Mouse (Mus musculus): Measurements from ENCODE around the gene Cep164. TPM values are rescaled to one million over a fixed set of nuclear protein-coding genes. Genes with fewer than 3 reads are reported as not detected.

Gene Cep164
- polyA plus RNA-seq (2012; ENCODE audit: insufficient read depth, insufficient read length, missing spikeins) = 17.0 and 17.9 TPM in 2 replicates

DNA sequence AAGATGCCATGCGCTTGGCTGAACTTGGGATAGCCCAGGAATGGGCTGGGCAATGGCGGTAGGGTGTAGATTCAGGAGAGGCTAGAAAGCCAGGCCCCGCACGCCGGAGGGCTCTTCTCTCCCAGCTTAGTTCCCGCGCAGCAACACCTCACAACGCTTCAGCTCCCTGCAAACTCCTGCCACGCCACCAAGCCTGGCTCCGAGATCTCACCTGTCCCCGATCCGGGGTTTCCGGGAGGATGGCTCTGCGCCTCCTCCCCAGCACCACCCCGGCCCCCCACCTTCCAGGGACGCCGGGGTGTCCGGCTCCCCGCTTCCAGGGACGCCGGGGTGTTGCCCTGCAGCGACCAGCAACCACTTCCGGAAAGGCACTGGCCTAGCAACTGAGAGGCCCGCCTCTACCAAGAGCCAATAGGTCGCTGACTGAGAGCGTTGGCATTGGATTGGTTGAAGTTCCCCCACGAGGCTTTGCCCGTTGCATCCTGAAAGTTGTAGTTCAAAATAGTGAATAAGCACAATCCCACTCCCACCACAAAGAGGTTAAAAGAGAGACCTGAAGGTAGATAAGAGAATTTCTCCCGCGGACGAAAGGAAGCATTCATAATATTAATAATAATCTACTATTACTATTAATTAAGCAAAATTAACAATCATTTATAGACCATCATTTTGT, at the start of gene Cep164:
Gene Cep164 (minus strand): TSS at position 401 of the 673 bp plus-strand sequence.
- Histone ChIP-seq H3K4me1 (ENCODE audit: control insufficient read depth, insufficient read depth, low read length) (peaks cover 4% of the 10 kb centered on the region), H3K4me3 (ENCODE audit: insufficient read depth, low read length) (peak within 1 kb of the TSS; percentile 95), H3K27ac (ENCODE audit: insufficient read depth, low read depth, low read length) (peak within 1 kb of the TSS; percentile 32; the same call in 1 of the 2 replicates)
- no peak for TF ChIP-seq POLR2A (IDR thresholded peaks at IDR 0.05; ENCODE audit: borderline replicate concordance, low read depth, low read length)
- TF ChIP-seq CTCF (IDR thresholded peaks at IDR 0.05; ENCODE audit: low read depth, low read length) = no peak

DNA sequence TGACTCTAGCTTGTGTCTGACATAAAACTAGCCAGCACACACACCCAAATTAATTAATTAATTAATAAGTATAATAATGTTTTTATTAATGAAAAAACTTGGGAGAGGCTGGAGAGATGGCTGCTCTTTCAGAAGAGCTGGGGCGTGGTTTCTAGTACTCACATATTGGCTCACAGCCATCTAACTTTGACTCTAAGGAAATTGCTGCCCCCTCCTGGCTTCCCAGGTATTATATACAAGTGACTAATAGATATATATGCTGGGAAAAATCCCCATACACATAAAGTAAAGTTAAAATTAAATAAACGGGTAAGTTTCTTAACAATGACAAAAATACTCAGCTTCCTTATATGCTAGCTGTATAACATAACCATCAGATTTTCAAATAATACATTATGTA, 49.4 kb upstream of the Cep164 start:
- Histone ChIP-seq H3K4me1 (ENCODE audit: control insufficient read depth, insufficient read depth, low read length) (peaks cover 8% of the 10 kb centered on the region), H3K4me3 (ENCODE audit: insufficient read depth, low read length) (no peak overlapping the region), H3K27ac (ENCODE audit: insufficient read depth, low read depth, low read length) (no peak overlapping the region)
- no peak for TF ChIP-seq CTCF (IDR thresholded peaks at IDR 0.05; ENCODE audit: low read depth, low read length)
- TF ChIP-seq POLR2A (IDR thresholded peaks at IDR 0.05; ENCODE audit: borderline replicate concordance, low read depth, low read length) = no peak

DNA sequence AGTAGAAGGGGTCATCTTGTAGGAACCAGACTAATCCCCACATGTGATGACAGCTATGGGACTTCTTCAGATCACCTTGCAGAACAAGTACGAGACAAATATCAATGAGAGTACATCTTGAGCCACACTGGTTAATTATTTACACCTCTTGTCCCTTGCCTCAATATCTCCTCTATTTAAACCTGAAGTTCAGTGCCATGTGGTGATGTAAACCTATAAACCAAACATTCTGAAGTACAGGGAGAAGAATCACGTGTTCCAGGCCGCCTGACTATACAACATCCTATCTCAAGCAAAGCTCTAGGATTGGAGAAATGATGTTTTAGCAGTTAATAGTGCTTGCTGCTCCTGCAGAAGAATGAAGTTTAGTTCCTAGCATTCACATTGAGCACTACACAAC, 41.8 kb upstream of the Cep164 start:
- H3K4me3 ChIP-seq (ENCODE audit: insufficient read depth, low read length) = no peak overlapping the region
- no peak overlapping the region for H3K27ac ChIP-seq (ENCODE audit: insufficient read depth, low read depth, low read length)
- TF ChIP-seq POLR2A (IDR thresholded peaks at IDR 0.05; ENCODE audit: borderline replicate concordance, low read depth, low read length) (no peak), CTCF (IDR thresholded peaks at IDR 0.05; ENCODE audit: low read depth, low read length) (no peak)
- H3K4me1 ChIP-seq (ENCODE audit: control insufficient read depth, insufficient read depth, low read length) = no peaks in the 10 kb centered on the region

DNA sequence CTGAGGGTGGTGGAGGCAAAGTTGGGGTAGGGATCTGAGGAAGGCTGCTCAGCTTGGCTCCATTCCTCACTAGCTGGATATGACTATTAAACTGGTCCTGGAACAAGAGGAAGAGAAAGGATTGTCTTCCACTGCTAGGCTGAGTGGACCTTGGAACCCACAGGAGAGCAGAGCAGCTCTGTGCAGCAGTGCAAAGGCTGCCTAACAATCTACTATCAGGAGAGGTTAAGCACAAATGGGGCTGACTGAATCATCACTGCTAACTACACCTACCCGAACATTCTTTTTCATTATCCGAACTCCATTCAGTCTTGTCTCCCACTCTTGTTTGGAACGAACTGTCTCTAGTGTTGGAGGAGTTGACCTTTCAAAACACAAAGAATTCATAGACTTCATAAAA, 40.7 kb upstream of the Cep164 start:
- Histone ChIP-seq H3K27ac (ENCODE audit: insufficient read depth, low read depth, low read length) (no peak overlapping the region), H3K4me3 (ENCODE audit: insufficient read depth, low read length) (no peak overlapping the region), H3K4me1 (ENCODE audit: control insufficient read depth, insufficient read depth, low read length) (no peaks in the 10 kb centered on the region)
- TF ChIP-seq POLR2A (IDR thresholded peaks at IDR 0.05; ENCODE audit: borderline replicate concordance, low read depth, low read length) (no peak), CTCF (IDR thresholded peaks at IDR 0.05; ENCODE audit: low read depth, low read length) (no peak)

DNA sequence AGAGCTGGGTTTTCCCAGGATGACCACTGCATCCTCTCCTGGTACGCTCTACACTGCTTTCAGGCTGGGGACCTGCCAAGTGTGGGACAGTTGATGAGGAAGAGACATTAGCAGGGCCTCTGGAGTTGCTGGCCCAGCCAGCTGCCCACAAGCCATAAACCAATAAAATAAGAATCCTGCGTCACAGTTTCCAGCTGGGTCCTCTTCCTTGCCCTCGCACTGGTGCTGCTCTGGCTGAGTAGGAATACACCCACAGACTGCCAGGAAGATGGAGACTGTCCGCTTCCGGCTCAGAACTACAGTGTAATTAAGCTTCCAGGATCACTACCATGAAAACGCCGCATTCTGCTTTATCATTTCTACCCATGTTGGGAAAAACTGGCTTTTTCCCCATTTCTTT, 33.3 kb upstream of the Cep164 start:
- H3K27ac ChIP-seq (ENCODE audit: insufficient read depth, low read depth, low read length) = no peak overlapping the region
- H3K4me1 ChIP-seq (ENCODE audit: control insufficient read depth, insufficient read depth, low read length) = no peaks in the 10 kb centered on the region
- TF ChIP-seq POLR2A (IDR thresholded peaks at IDR 0.05; ENCODE audit: borderline replicate concordance, low read depth, low read length) (no peak), CTCF (IDR thresholded peaks at IDR 0.05; ENCODE audit: low read depth, low read length) (no peak)
- H3K4me3 ChIP-seq (ENCODE audit: insufficient read depth, low read length) = no peak overlapping the region

DNA sequence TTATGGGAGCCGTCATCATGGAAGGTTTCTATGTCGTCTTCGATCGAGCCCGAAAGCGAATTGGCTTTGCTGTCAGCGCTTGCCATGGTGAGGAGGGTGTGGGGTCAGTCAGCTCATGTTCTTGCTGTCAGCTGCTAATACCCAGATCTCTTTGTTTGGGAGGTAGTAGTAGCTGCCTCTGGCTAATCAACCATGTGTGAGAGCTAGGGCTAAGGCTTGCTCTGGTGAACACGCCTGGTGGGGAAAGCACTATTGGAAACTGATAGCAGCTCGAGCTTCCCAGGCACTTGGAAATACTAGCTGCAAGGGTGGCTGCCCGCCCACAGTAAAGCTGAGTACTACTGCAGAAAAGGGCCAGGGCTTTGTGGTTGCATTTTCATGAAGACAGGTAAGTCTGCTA, 30.9 kb upstream of the Cep164 start:
- TF ChIP-seq POLR2A (IDR thresholded peaks at IDR 0.05; ENCODE audit: borderline replicate concordance, low read depth, low read length) (no peak), CTCF (IDR thresholded peaks at IDR 0.05; ENCODE audit: low read depth, low read length) (no peak)

DNA sequence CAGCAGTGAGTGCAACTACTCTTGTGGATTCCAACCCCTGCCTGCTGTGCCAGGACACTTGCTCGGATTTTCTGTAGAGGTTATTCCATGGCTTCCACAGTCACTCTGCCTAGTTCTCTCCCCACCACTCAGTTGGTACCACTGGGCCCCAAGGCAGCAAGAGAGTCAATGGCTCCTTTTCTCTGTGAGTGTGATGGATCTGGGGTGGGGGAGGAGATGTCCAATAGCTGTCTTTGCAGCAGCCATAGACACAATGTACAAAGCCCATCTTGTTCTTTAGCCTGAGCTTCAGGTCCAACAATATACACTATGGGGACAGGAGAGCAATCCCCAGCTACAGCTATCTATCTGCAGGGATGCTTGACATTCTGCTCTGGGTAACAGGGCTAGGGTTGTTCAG, 25.6 kb upstream of the Cep164 start:
- no peak for TF ChIP-seq CTCF (IDR thresholded peaks at IDR 0.05; ENCODE audit: low read depth, low read length)
- no peak for TF ChIP-seq POLR2A (IDR thresholded peaks at IDR 0.05; ENCODE audit: borderline replicate concordance, low read depth, low read length)
- Histone ChIP-seq H3K27ac (ENCODE audit: insufficient read depth, low read depth, low read length) (no peak overlapping the region), H3K4me1 (ENCODE audit: control insufficient read depth, insufficient read depth, low read length) (peaks cover 7% of the 10 kb centered on the region), H3K4me3 (ENCODE audit: insufficient read depth, low read length) (no peak overlapping the region)

More for the DNA sequence above, 30.9 kb upstream of the Cep164 start:
- no peaks in the 10 kb centered on the region for H3K4me1 ChIP-seq (ENCODE audit: control insufficient read depth, insufficient read depth, low read length)
- H3K4me3 ChIP-seq (ENCODE audit: insufficient read depth, low read length) = no peak overlapping the region
- no peak overlapping the region for H3K27ac ChIP-seq (ENCODE audit: insufficient read depth, low read depth, low read length)

DNA sequence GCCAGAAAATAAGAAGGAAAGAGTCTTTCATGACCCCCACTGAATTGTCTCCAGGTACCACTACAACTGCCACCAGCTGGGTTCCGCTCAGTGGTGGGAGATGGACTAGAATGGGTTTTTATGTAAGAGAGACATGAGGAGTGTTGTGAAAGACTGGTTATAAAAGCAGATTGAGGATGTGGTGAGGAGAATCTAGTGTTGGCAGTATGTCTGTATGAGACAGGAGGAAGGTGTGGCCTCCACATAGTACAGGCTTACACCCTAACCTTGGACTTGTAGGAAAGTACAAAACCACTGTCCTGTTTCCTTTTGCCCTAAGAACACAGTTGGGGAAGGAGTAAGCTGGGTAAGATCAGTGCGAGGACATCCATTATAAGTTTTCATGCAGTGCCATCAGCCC, 25.2 kb upstream of the Cep164 start:
- no peak for TF ChIP-seq POLR2A (IDR thresholded peaks at IDR 0.05; ENCODE audit: borderline replicate concordance, low read depth, low read length)
- TF ChIP-seq CTCF (IDR thresholded peaks at IDR 0.05; ENCODE audit: low read depth, low read length) = no peak
- Histone ChIP-seq H3K27ac (ENCODE audit: insufficient read depth, low read depth, low read length) (no peak overlapping the region), H3K4me1 (ENCODE audit: control insufficient read depth, insufficient read depth, low read length) (peaks cover 7% of the 10 kb centered on the region), H3K4me3 (ENCODE audit: insufficient read depth, low read length) (no peak overlapping the region)

DNA sequence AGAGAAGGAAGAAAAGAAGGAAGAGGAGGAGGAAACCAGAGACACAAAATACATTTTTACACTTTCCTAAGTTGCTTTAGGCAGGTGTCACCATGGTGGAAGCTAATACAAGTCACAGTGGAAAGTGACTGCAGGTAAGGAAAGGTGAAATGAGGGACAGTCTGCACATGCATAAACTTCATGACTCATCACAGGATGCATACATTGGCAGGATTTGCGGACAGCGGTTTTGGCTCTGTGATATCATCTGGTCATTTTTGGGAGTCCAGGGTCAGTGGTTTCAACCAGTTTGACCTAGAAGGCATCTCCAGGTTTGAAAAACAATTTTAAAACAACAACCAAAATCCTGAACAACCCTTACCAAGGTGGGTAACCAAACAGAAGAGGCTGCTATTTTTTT, 23.3 kb upstream of the Cep164 start:
- TF ChIP-seq POLR2A (IDR thresholded peaks at IDR 0.05; ENCODE audit: borderline replicate concordance, low read depth, low read length) (no peak), CTCF (IDR thresholded peaks at IDR 0.05; ENCODE audit: low read depth, low read length) (no peak)
- Histone ChIP-seq H3K4me1 (ENCODE audit: control insufficient read depth, insufficient read depth, low read length) (peaks cover 12% of the 10 kb centered on the region), H3K4me3 (ENCODE audit: insufficient read depth, low read length) (no peak overlapping the region), H3K27ac (ENCODE audit: insufficient read depth, low read depth, low read length) (no peak overlapping the region)

DNA sequence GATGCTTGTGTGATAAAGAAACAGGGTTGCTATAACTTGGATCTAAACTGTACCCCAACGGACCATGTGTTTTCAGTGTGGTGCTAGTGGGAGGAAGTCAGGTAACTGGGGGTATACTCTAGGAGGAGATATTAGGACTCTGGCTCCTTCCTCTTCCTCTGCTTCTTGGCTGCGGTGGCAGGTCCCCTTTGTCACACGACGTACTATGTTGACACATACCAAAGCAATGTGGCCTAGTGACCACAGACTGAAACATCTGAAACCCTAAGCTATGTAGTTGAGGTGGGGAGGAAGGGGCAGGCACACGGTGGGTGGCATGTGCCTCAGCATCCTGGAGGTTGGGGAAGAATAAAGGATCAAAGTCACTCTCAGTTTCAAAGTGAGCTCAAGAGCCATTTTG, 22.8 kb upstream of the Cep164 start:
- TF ChIP-seq POLR2A (IDR thresholded peaks at IDR 0.05; ENCODE audit: borderline replicate concordance, low read depth, low read length) (no peak), CTCF (IDR thresholded peaks at IDR 0.05; ENCODE audit: low read depth, low read length) (no peak)
- H3K4me1 ChIP-seq (ENCODE audit: control insufficient read depth, insufficient read depth, low read length) = peaks cover 15% of the 10 kb centered on the region
- no peak overlapping the region for H3K4me3 ChIP-seq (ENCODE audit: insufficient read depth, low read length)
- no peak overlapping the region for H3K27ac ChIP-seq (ENCODE audit: insufficient read depth, low read depth, low read length)

Measured in bone marrow macrophage, adult 2 months (primary cell).